Mouse (Mus musculus): ENCODE measurements at regions not wholly inside any gene's neighbourhood (a gene's known extent, or its start where the extent isn't known, plus 50 kb on each side); places are given as distances from the start of the nearest gene placed in this dataset.

DNA sequence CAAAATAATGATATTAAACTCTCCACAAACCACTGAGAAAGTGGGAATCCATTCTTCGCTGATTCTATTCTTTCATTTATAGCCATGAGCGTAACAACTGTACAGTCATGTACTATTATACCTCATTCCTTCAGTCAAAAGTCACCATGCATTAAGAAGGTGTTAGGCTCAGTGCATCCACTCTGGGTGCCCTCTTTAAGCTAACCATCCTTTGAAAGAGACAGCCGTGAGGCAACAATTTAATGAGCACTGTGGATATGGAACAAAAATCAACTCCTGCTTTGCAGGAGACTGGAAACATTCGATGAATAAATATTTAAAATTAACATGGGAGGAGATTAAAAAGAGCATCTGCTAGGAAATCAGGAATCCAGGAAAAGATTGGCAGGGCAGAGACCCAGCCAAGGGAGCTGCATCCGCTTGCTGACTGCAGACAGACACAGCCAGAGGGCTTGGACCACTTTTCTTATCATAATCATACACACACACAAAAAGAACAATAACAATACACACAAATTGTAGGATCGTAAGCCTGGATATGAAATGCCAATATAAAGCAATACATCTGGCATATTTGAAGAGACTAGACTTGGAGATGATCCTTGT is 309.2 kb upstream of the Negr1 start:
- no peak for DNase-seq (ENCODE audit: low spot score)
- Histone ChIP-seq H3K27ac (ENCODE audit: low read depth, low read length) (no peak overlapping the region), H3K27me3 (replicated peaks; ENCODE audit: control insufficient read depth, insufficient read depth, low read length) (no peaks in the 10 kb centered on the region), H3K9me3 (ENCODE audit: control insufficient read depth, low read length) (0 out of 2 replicates have a peak, but pooled peaks cover 3% of the 10 kb centered on the region), H3K4me2 (no peak overlapping the region), H3K4me3 (ENCODE audit: low read depth, low read length) (no peak overlapping the region), H3K36me3 (ENCODE audit: control insufficient read depth, insufficient read depth, low read length) (no peaks in the 10 kb centered on the region), H3K9ac (ENCODE audit: low read depth, low read length) (no peak overlapping the region), H3K4me1 (replicated peaks; ENCODE audit: control insufficient read depth, insufficient read depth, low read length) (no peaks in the 10 kb centered on the region)
- no peak for ATAC-seq (replicated peaks; ENCODE audit: low FRiP score)
- WGBS, result 84% methylated on average over 6 of the region's 6 CpGs

- no peak overlapping the region for H3K4me3 ChIP-seq (ENCODE audit: low read depth, low read length)
- no peak overlapping the region for H3K27ac ChIP-seq (ENCODE audit: low read depth, low read length)
- DNase-seq (ENCODE audit: low spot score), result no peak
- no peaks in the 10 kb centered on the region for H3K27me3 ChIP-seq (replicated peaks; ENCODE audit: control insufficient read depth, insufficient read depth, low read length)
- H3K9ac ChIP-seq (ENCODE audit: low read depth, low read length), result no peak overlapping the region
- H3K36me3 ChIP-seq (ENCODE audit: control insufficient read depth, insufficient read depth, low read length), result no peaks in the 10 kb centered on the region
- no peak for ATAC-seq (replicated peaks; ENCODE audit: low FRiP score)
- H3K4me1 ChIP-seq (replicated peaks; ENCODE audit: control insufficient read depth, insufficient read depth, low read length), result no peaks in the 10 kb centered on the region
- H3K9me3 ChIP-seq (ENCODE audit: control insufficient read depth, low read length), result 0 out of 2 replicates have a peak, but pooled peaks cover 3% of the 10 kb centered on the region
- H3K4me2 ChIP-seq, result no peak overlapping the region
- whole genome bisulfite sequencing, result 84% methylated on average over 7 of the region's 7 CpGs
Observed at GRCm38 (mm10) chr3:156253172-156253934, 308.2 kb upstream of the Negr1 start.

DNA sequence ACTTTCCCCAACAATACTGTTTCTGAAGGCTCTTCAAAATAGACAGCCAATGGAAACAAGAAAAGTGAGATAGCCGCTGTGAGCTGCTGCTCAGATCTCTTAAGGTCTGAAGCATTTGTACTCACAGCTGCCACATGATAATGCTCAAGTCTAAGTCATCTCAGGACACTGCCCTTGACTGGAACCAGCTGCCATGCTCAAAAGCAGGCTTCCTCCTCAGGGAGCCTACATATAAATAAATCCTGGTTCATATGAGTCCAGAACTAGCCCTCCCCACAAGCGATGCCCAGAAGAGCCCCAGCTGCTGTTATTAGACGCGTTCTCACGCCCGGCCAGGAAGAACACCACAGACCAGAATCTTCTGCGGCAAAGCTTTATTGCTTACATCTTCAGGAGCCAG is 304.9 kb upstream of the Negr1 start:
- H3K27me3 ChIP-seq (replicated peaks; ENCODE audit: control insufficient read depth, insufficient read depth, low read length), result no peaks in the 10 kb centered on the region
- 93% methylated on average over 7 of the region's 7 CpGs for WGBS
- no peak overlapping the region for H3K4me3 ChIP-seq (ENCODE audit: low read depth, low read length)
- no peaks in the 10 kb centered on the region for H3K4me1 ChIP-seq (replicated peaks; ENCODE audit: control insufficient read depth, insufficient read depth, low read length)
- no peak overlapping the region for H3K27ac ChIP-seq (ENCODE audit: low read depth, low read length)
- H3K4me2 ChIP-seq, result no peak overlapping the region
- DNase-seq (ENCODE audit: low spot score) (no peak), ATAC-seq (replicated peaks; ENCODE audit: low FRiP score) (no peak)
- H3K9me3 ChIP-seq (ENCODE audit: control insufficient read depth, low read length), result 0 out of 2 replicates have a peak, but pooled peaks cover 3% of the 10 kb centered on the region
- H3K36me3 ChIP-seq (ENCODE audit: control insufficient read depth, insufficient read depth, low read length), result no peaks in the 10 kb centered on the region
- no peak overlapping the region for H3K9ac ChIP-seq (ENCODE audit: low read depth, low read length)

- no peaks in the 10 kb centered on the region for H3K27me3 ChIP-seq (replicated peaks; ENCODE audit: control insufficient read depth, insufficient read depth, low read length)
- no peaks in the 10 kb centered on the region for H3K9me3 ChIP-seq (ENCODE audit: control insufficient read depth, low read length)
- WGBS, result 84% methylated on average over 6 of the region's 6 CpGs
- DNase-seq (ENCODE audit: low spot score) (no peak), ATAC-seq (replicated peaks; ENCODE audit: low FRiP score) (no peak)
- no peak overlapping the region for H3K4me3 ChIP-seq (ENCODE audit: low read depth, low read length)
- no peak overlapping the region for H3K9ac ChIP-seq (ENCODE audit: low read depth, low read length)
- H3K36me3 ChIP-seq (ENCODE audit: control insufficient read depth, insufficient read depth, low read length), result no peaks in the 10 kb centered on the region
- H3K27ac ChIP-seq (ENCODE audit: low read depth, low read length), result no peak overlapping the region
- no peak overlapping the region for H3K4me2 ChIP-seq
- no peaks in the 10 kb centered on the region for H3K4me1 ChIP-seq (replicated peaks; ENCODE audit: control insufficient read depth, insufficient read depth, low read length)
Observed at GRCm38 (mm10) chr3:156264654-156265053, 296.9 kb upstream of the Negr1 start.

- no peaks in the 10 kb centered on the region for H3K4me1 ChIP-seq (replicated peaks; ENCODE audit: control insufficient read depth, insufficient read depth, low read length)
- no peaks in the 10 kb centered on the region for H3K27me3 ChIP-seq (replicated peaks; ENCODE audit: control insufficient read depth, insufficient read depth, low read length)
- no peak overlapping the region for H3K27ac ChIP-seq (ENCODE audit: low read depth, low read length)
- no peak for DNase-seq (ENCODE audit: low spot score)
- ATAC-seq (replicated peaks; ENCODE audit: low FRiP score), result no peak
- no peak overlapping the region for H3K4me2 ChIP-seq
- no peaks in the 10 kb centered on the region for H3K9me3 ChIP-seq (ENCODE audit: control insufficient read depth, low read length)
- 67% methylated on average over 4 of the region's 4 CpGs for WGBS
- H3K9ac ChIP-seq (ENCODE audit: low read depth, low read length), result no peak overlapping the region
- no peak overlapping the region for H3K4me3 ChIP-seq (ENCODE audit: low read depth, low read length)
- no peaks in the 10 kb centered on the region for H3K36me3 ChIP-seq (ENCODE audit: control insufficient read depth, insufficient read depth, low read length)
Observed at GRCm38 (mm10) chr3:156267727-156268126, 293.9 kb upstream of the Negr1 start.

DNA sequence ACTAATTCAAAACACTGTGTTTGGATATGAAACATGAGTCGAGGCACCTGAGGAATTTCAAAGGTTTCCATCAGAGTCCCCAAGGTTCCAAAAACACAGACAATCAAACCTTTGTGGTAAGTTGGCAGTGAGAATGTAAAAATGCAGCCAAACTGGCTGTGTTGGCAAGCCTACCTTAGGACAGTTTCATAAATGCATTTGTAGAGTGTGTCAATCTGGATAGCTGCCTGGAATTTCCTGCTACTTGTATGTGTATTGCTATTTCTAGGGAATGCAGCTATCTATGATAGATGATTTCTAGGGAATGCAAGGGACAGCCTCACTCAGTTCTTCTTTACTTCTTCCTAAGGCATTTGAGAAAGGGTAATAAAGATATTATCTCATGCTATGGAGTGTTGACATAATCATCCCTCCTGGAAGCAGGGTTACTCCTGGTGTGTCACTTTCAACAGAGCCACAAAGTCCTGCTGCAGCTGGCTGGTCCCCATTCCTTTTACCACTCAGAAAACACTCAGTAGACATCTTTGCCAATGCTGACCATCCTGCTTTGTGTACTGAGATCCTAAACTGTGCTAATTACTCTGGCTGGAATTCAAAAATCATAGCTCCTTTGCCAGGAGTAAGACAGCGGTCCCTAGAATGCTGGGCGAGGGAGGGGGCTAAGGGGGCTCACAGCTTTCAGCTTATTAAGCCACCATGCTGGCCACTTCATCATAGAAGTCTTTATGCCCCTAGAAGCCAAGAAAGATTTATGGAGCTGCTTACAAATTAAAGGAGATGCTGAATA is 261.4 kb upstream of the Negr1 start:
- Histone ChIP-seq H3K36me3 (ENCODE audit: control insufficient read depth, insufficient read depth, low read length) (no peaks in the 10 kb centered on the region), H3K9ac (ENCODE audit: low read depth, low read length) (no peak overlapping the region), H3K4me1 (replicated peaks; ENCODE audit: control insufficient read depth, insufficient read depth, low read length) (no peaks in the 10 kb centered on the region), H3K4me2 (no peak overlapping the region), H3K27me3 (replicated peaks; ENCODE audit: control insufficient read depth, insufficient read depth, low read length) (no peaks in the 10 kb centered on the region), H3K27ac (ENCODE audit: low read depth, low read length) (no peak overlapping the region), H3K9me3 (ENCODE audit: control insufficient read depth, low read length) (no peaks in the 10 kb centered on the region), H3K4me3 (ENCODE audit: low read depth, low read length) (no peak overlapping the region)
- WGBS, result 78% methylated on average over 3 of the region's 3 CpGs
- no peak for ATAC-seq (replicated peaks; ENCODE audit: low FRiP score)
- no peak for DNase-seq (ENCODE audit: low spot score)

DNA sequence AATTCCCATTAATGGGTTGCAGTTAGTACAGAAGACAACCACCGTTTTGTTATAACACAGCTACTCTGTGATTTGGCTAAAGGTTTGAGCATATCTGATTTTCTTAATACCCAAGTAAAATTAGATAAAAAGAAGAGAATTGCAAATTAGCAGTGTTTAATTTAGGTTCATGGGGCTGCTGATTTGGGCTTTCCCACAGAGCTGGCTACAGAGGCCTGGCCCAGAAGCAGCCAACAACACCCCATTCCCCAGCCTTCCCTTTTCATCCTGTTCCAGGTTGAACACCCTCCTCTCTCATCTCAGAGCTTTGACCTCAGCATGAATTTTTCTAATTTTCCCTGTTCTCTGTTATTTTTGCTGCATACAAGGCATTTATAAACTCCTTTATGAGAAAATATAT is 260.3 kb upstream of the Negr1 start:
- WGBS, result 93% methylated on average over 1 of the region's 1 CpGs
- no peaks in the 10 kb centered on the region for H3K9me3 ChIP-seq (ENCODE audit: control insufficient read depth, low read length)
- no peak overlapping the region for H3K27ac ChIP-seq (ENCODE audit: low read depth, low read length)
- no peak overlapping the region for H3K4me3 ChIP-seq (ENCODE audit: low read depth, low read length)
- H3K27me3 ChIP-seq (replicated peaks; ENCODE audit: control insufficient read depth, insufficient read depth, low read length), result no peaks in the 10 kb centered on the region
- H3K36me3 ChIP-seq (ENCODE audit: control insufficient read depth, insufficient read depth, low read length), result no peaks in the 10 kb centered on the region
- H3K4me2 ChIP-seq, result no peak overlapping the region
- DNase-seq (ENCODE audit: low spot score) (no peak), ATAC-seq (replicated peaks; ENCODE audit: low FRiP score) (no peak)
- H3K9ac ChIP-seq (ENCODE audit: low read depth, low read length), result no peak overlapping the region
- no peaks in the 10 kb centered on the region for H3K4me1 ChIP-seq (replicated peaks; ENCODE audit: control insufficient read depth, insufficient read depth, low read length)

- Histone ChIP-seq H3K9me3 (ENCODE audit: control insufficient read depth, low read length) (no peaks in the 10 kb centered on the region), H3K4me1 (replicated peaks; ENCODE audit: control insufficient read depth, insufficient read depth, low read length) (no peaks in the 10 kb centered on the region), H3K27me3 (replicated peaks; ENCODE audit: control insufficient read depth, insufficient read depth, low read length) (no peaks in the 10 kb centered on the region), H3K4me3 (ENCODE audit: low read depth, low read length) (no peak overlapping the region), H3K27ac (ENCODE audit: low read depth, low read length) (no peak overlapping the region), H3K4me2 (no peak overlapping the region), H3K9ac (ENCODE audit: low read depth, low read length) (no peak overlapping the region), H3K36me3 (ENCODE audit: control insufficient read depth, insufficient read depth, low read length) (no peaks in the 10 kb centered on the region)
- WGBS, result 80% methylated on average over 3 of the region's 3 CpGs
- ATAC-seq (replicated peaks; ENCODE audit: low FRiP score) (no peak), DNase-seq (ENCODE audit: low spot score) (no peak)
Observed at GRCm38 (mm10) chr3:156301745-156302144, 259.8 kb upstream of the Negr1 start.
